Mouse (Mus musculus) thymus, adult 2 months (tissue): ENCODE measurements around the gene Hoxa10.

ENCODE experiments used
- CTCF ChIP-seq: fragments of 200-500 bp; IDR thresholded peaks from 2 replicates; pipeline ENCODE4 v1.5.1; 2012; ENCODE audit warnings: mild to moderate bottlenecking, control low read depth, low read length, moderate library complexity, borderline replicate concordance; ENCODE audit not compliant: control insufficient read depth, poor library complexity, insufficient read depth; ENCODE audit errors: extremely low read depth
- POLR2A ChIP-seq: fragments of 200-500 bp; IDR thresholded peaks from 2 replicates; pipeline ENCODE4 v1.6.1; 2012; ENCODE audit warnings: mild to moderate bottlenecking, low read length, control low read depth, moderate library complexity; ENCODE audit not compliant: control insufficient read depth, poor library complexity, insufficient read depth; ENCODE audit errors: extremely low read depth

DNA sequence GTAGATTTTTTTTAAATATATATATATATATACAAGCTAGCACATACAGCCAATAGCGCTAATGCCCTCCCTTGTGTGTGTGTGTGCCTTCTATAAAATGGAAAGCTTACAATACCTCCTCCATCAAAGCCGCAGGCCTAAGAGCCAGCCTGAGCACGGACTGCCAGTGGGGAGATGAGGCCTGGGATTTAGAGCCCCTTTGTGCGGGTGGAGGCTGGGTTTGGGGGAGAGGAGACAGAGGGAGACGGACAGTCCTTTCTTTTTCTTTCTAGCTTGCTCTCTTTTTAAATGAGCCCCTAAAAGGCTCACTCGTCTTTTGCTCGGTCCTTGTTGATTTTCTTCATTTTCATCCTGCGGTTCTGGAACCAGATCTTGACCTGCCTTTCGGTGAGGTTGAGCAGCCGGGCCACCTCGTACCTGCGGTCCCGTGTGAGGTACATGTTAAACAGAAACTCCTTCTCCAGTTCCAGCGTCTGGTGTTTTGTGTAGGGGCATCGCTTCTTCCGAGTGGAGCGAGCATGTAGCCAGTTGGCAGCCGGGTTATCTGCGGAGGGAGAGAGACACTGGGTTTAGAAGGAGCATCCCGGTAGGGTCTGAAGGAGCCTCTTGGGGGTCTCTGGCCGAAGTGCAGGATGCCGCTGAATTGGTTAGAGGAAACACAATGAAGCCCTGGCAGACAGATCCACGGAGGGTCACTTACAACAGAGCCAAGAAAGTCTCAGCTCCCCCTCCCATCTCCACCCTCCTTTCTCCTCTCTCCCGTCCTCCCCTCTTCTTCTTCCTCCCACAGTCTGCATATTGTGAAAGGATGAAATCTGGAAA lies 16.5 kb downstream of the Hoxa10 start:
- TF ChIP-seq CTCF (no peak), POLR2A (no peak)
